Mouse (Mus musculus) midbrain, embryonic 14.5 days (tissue): ENCODE results near the gene Sel1l. TPM values are rescaled to one million over a fixed set of nuclear protein-coding genes. Genes with fewer than 3 reads are reported as not detected.

Experiments
- ATAC-seq: fragments of 200-750 bp; cut with Nextera tagmentation; 2 replicates; pipeline ENCODE4 v1.8.0; 2017; ENCODE audit warnings: moderate number of reproducible peaks, moderate library complexity; ENCODE audit not compliant: low FRiP score, low TSS enrichment
- DNase-seq: peaks from one replicate; pipeline ENCODE4 v3.0.0-alpha.2; 2015
- H3K27ac ChIP-seq: fragments of 300-500 bp; sonication (generic); replicated peaks from 2 replicates; pipeline ENCODE4 v1.5.1; 2014; ENCODE audit warnings: mild to moderate bottlenecking, low read depth, low read length, moderate library complexity
- H3K27me3 ChIP-seq: fragments of 300-500 bp; sonication (generic); 2 replicates; pipeline ENCODE4 v1.6.1; 2014; ENCODE audit warnings: low read length, control low read depth, mixed read lengths; ENCODE audit not compliant: control insufficient read depth, insufficient read depth
- H3K36me3 ChIP-seq: fragments of 300-500 bp; sonication (generic); 2 replicates; pipeline ENCODE4 v1.6.1; 2014; ENCODE audit warnings: low read length, control low read depth; ENCODE audit not compliant: control insufficient read depth, insufficient read depth
- H3K4me1 ChIP-seq: fragments of 300-500 bp; sonication (generic); 2 replicates; pipeline ENCODE4 v1.6.1; 2014; ENCODE audit warnings: mild to moderate bottlenecking, antibody characterized with exemption, low read length, control low read depth; ENCODE audit not compliant: control insufficient read depth, insufficient read depth
- H3K4me2 ChIP-seq: fragments of 300-500 bp; sonication (generic); 2 replicates; pipeline ENCODE4 v1.6.1; 2014; ENCODE audit warnings: mild to moderate bottlenecking, low read length, moderate library complexity
- H3K4me3 ChIP-seq: fragments of 300-500 bp; sonication (generic); replicated peaks from 2 replicates; pipeline ENCODE4 v1.5.1; 2014; ENCODE audit warnings: low read depth, low read length
- H3K9ac ChIP-seq: fragments of 300-500 bp; sonication (generic); replicated peaks from 2 replicates; pipeline ENCODE4 v1.6.1; 2014; ENCODE audit warnings: mild to moderate bottlenecking, low read length, moderate library complexity
- H3K9me3 ChIP-seq: fragments of 300-500 bp; sonication (generic); 2 replicates; pipeline ENCODE4 v1.6.1; 2016; ENCODE audit warnings: low read length, control low read depth, mixed read lengths; ENCODE audit not compliant: control insufficient read depth
- WGBS: fragments of 180-500 bp; shearing (Covaris S2); extraction: QIAGEN DNeasy Blood & Tissue Kit; methylation state at CpG from one replicate; pipeline ENCODE4 v1.1.7; 2014; 5-methylcytosine and 5-hydroxymethylcytosine counted together
- polyA plus RNA-seq: library from polyadenylated mRNA; unstranded; fragments of >200 nt; fragmentation: Nextera tagmentation; extraction: Ambion mirVana; gene quantifications from 2 replicates; pipeline ENCODE4 v1.2.1, GENCODE M21; 2014

The Sel1l gene
- polyA plus RNA-seq, 1 experiment from 2014 or later, result 106 TPM

- DNase-seq, result no peak
- 71% methylated on average over 5 of the region's 5 CpGs for WGBS
- Histone ChIP-seq H3K4me3 (no peak overlapping the region), H3K36me3 (peaks cover 80% of the 10 kb centered on the region), H3K9ac (no peak overlapping the region), H3K27ac (no peak overlapping the region), H3K4me1 (no peaks in the 10 kb centered on the region), H3K9me3 (no peaks in the 10 kb centered on the region), H3K4me2 (no peak overlapping the region), H3K27me3 (no peaks in the 10 kb centered on the region)
- ATAC-seq, result no peak
Measured at GRCm38 (mm10) chr12:91833939-91834333, 15.0 kb downstream of the Sel1l start.

GRCm38 (mm10) chr12:91833237-91833938 lies 15.6 kb downstream of the Sel1l start:
- H3K9me3 ChIP-seq, result no peaks in the 10 kb centered on the region
- peaks cover 78% of the 10 kb centered on the region for H3K36me3 ChIP-seq
- H3K4me1 ChIP-seq, result no peaks in the 10 kb centered on the region
- DNase-seq, result no peak
- no peaks in the 10 kb centered on the region for H3K27me3 ChIP-seq
- H3K27ac ChIP-seq, result no peak overlapping the region
- H3K4me3 ChIP-seq, result no peak overlapping the region
- no peak overlapping the region for H3K9ac ChIP-seq
- 99% methylated on average over 3 of the region's 3 CpGs for WGBS
- no peak for ATAC-seq
- H3K4me2 ChIP-seq, result no peak overlapping the region

- Histone ChIP-seq H3K27me3 (no peaks in the 10 kb centered on the region), H3K4me3 (no peak overlapping the region), H3K9ac (no peak overlapping the region), H3K36me3 (peaks cover 77% of the 10 kb centered on the region), H3K9me3 (no peaks in the 10 kb centered on the region), H3K4me2 (no peak overlapping the region), H3K27ac (no peak overlapping the region), H3K4me1 (no peaks in the 10 kb centered on the region)
- no peak for DNase-seq
- WGBS, result 89% methylated on average over 7 of the region's 7 CpGs
- no peak for ATAC-seq
Measured at GRCm38 (mm10) chr12:91831410-91831809, 17.5 kb downstream of the Sel1l start.

- H3K36me3 ChIP-seq, result peaks cover 77% of the 10 kb centered on the region
- ATAC-seq, result no peak
Measured at GRCm38 (mm10) chr12:91820461-91820860, 28.5 kb downstream of the Sel1l start.

GRCm38 (mm10) chr12:91818726-91819125 lies 30.2 kb downstream of the Sel1l start:
- DNase-seq, result no peak
- Histone ChIP-seq H3K27me3 (no peaks in the 10 kb centered on the region), H3K9ac (no peak overlapping the region), H3K36me3 (peaks cover 77% of the 10 kb centered on the region), H3K27ac (no peak overlapping the region), H3K4me3 (no peak overlapping the region), H3K4me2 (no peak overlapping the region), H3K4me1 (no peaks in the 10 kb centered on the region), H3K9me3 (no peaks in the 10 kb centered on the region)
- no peak for ATAC-seq
- WGBS, result 95% methylated on average over 4 of the region's 4 CpGs

More at GRCm38 (mm10) chr12:91820461-91820860, 28.5 kb downstream of the Sel1l start:
- Histone ChIP-seq H3K27ac (no peak overlapping the region), H3K9ac (no peak overlapping the region), H3K4me3 (no peak overlapping the region), H3K9me3 (no peaks in the 10 kb centered on the region), H3K4me2 (no peak overlapping the region), H3K4me1 (no peaks in the 10 kb centered on the region), H3K27me3 (no peaks in the 10 kb centered on the region)
- whole genome bisulfite sequencing, result 94% methylated on average over 12 of the region's 12 CpGs
- DNase-seq, result no peak

- Histone ChIP-seq H3K9ac (no peak overlapping the region), H3K27me3 (no peaks in the 10 kb centered on the region), H3K4me1 (no peaks in the 10 kb centered on the region), H3K9me3 (no peaks in the 10 kb centered on the region), H3K27ac (no peak overlapping the region), H3K4me2 (no peak overlapping the region), H3K4me3 (no peak overlapping the region), H3K36me3 (peaks cover 78% of the 10 kb centered on the region)
- DNase-seq (peak; percentile 84), ATAC-seq (peak; percentile 53; the same call in 1 of the 2 replicates)
- 32% methylated on average over 10 of the region's 10 CpGs for WGBS
Measured at GRCm38 (mm10) chr12:91815990-91816389, 33.0 kb downstream of the Sel1l start.

GRCm38 (mm10) chr12:91815552-91815951 lies 33.4 kb downstream of the Sel1l start:
- 91% methylated on average over 11 of the region's 11 CpGs for WGBS
- no peak for ATAC-seq
- H3K27ac ChIP-seq, result no peak overlapping the region
- no peaks in the 10 kb centered on the region for H3K9me3 ChIP-seq
- no peak overlapping the region for H3K9ac ChIP-seq
- H3K4me3 ChIP-seq, result no peak overlapping the region
- H3K27me3 ChIP-seq, result no peaks in the 10 kb centered on the region
- no peak overlapping the region for H3K4me2 ChIP-seq
- DNase-seq, result no peak
- H3K36me3 ChIP-seq, result peaks cover 82% of the 10 kb centered on the region
- no peaks in the 10 kb centered on the region for H3K4me1 ChIP-seq

GRCm38 (mm10) chr12:91808911-91809310 lies 40.0 kb downstream of the Sel1l start:
- Histone ChIP-seq H3K4me3 (no peak overlapping the region), H3K27me3 (no peaks in the 10 kb centered on the region), H3K9me3 (no peaks in the 10 kb centered on the region), H3K9ac (no peak overlapping the region), H3K4me2 (no peak overlapping the region), H3K4me1 (no peaks in the 10 kb centered on the region), H3K36me3 (peaks cover 75% of the 10 kb centered on the region), H3K27ac (no peak overlapping the region)
- DNase-seq, result no peak
- no peak for ATAC-seq
- WGBS, result 95% methylated on average over 8 of the region's 8 CpGs

- no peak for ATAC-seq
- peaks cover 63% of the 10 kb centered on the region for H3K36me3 ChIP-seq
- H3K27me3 ChIP-seq, result no peaks in the 10 kb centered on the region
- no peaks in the 10 kb centered on the region for H3K4me1 ChIP-seq
- no peak overlapping the region for H3K27ac ChIP-seq
- no peak overlapping the region for H3K9ac ChIP-seq
- no peak for DNase-seq
- H3K4me3 ChIP-seq, result no peak overlapping the region
- no peaks in the 10 kb centered on the region for H3K9me3 ChIP-seq
- H3K4me2 ChIP-seq, result no peak overlapping the region
- 86% methylated on average over 6 of the region's 6 CpGs for WGBS
Measured at GRCm38 (mm10) chr12:91807761-91808160, 41.2 kb downstream of the Sel1l start.
